Mouse (Mus musculus) testis, adult 2 months (tissue): Measurements from ENCODE around the gene Dtx2. TPM values are rescaled to one million over a fixed set of nuclear protein-coding genes. Genes with fewer than 3 reads are reported as not detected.
A peak's percentile ranks its signal among the peaks of the same experiment; 100 is the strongest.

Source experiments
- H3K27ac ChIP-seq: fragments of 200-500 bp; 2 replicates; pipeline ENCODE4 v1.5.1; 2012; ENCODE audit warnings: low read depth, low read length; ENCODE audit not compliant: control insufficient read depth, insufficient read depth
- H3K27me3 ChIP-seq: fragments of 200-500 bp; 2 replicates; pipeline ENCODE4 v1.6.1; 2012; ENCODE audit warnings: mild to moderate bottlenecking, low read length, moderate library complexity; ENCODE audit not compliant: control insufficient read depth, insufficient read depth
- H3K36me3 ChIP-seq: fragments of 200-500 bp; 2 replicates; pipeline ENCODE4 v1.6.1; 2012; ENCODE audit warnings: mild to moderate bottlenecking, low read length; ENCODE audit not compliant: control insufficient read depth, insufficient read depth
- H3K4me1 ChIP-seq: fragments of 200-500 bp; 2 replicates; pipeline ENCODE4 v1.6.1; 2012; ENCODE audit warnings: low read length; ENCODE audit not compliant: control insufficient read depth, insufficient read depth
- H3K4me3 ChIP-seq: fragments of 200-500 bp; 2 replicates; pipeline ENCODE4 v1.5.1; 2012; ENCODE audit warnings: low read depth, mild to moderate bottlenecking, low read length, moderate library complexity, mixed read lengths; ENCODE audit not compliant: control insufficient read depth
- CTCF ChIP-seq: fragments of 200-500 bp; IDR thresholded peaks from 2 replicates; pipeline ENCODE4 v1.5.1; 2012; ENCODE audit warnings: low read depth, mild to moderate bottlenecking, inconsistent platforms, low read length, moderate library complexity; ENCODE audit not compliant: control insufficient read depth, insufficient read depth, insufficient replicate concordance
- POLR2A ChIP-seq: fragments of 200-500 bp; IDR thresholded peaks from 2 replicates; pipeline ENCODE4 v1.6.1; 2012; ENCODE audit warnings: low read depth, mild to moderate bottlenecking, inconsistent platforms, low read length, moderate library complexity; ENCODE audit not compliant: control insufficient read depth
- polyA plus RNA-seq: library from polyadenylated mRNA; depleted of rRNA; stranded (reverse); fragments of >200 nt; gene quantifications from 2 replicates; pipeline ENCODE4 v1.2.3, GENCODE M21; 2012

Gene Dtx2
- polyA plus RNA-seq, 1 experiment: 29.1 TPM

DNA sequence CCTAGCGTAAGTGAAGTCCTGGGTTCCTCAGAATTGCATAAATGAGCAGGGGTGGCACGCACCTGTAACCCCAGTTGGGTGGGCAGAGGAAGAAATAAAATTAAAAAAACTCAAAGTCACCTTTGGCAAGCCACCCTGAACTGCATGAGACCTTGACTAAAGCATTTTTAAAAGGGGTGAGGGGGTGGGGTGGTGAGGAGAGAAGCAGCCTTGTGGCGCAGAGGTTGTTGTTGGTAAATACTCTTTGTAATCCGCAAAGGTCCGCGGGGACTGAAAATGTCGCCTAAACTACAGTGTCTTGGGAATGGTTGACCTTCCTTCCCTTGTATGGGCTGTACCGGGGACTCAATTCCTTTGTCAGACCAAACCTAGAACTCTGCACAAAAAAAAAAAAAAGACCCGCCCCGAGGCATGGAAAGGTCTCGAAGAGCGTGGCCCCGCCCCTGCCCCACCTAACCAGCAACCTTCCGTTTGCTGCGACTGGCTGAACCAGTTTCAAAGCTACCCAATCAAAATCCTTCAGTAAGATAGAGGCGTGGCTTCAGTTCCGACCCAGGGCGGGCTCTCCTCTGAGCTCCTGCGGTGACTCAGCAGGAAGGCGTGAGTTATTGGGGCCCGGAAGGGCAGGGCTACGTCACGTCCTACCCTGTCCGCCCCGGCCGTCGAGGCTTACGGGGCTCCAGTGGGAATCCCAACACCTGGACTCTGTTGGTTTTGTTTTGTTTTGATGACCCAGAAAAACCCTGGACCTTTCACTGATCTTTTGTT is 37.2 kb upstream of the Dtx2 start:
- TF ChIP-seq POLR2A (peak; percentile 83), CTCF (no peak)
- peaks cover 14% of the 10 kb centered on the region for H3K4me1 ChIP-seq
- no peaks in the 10 kb centered on the region for H3K36me3 ChIP-seq
- no peaks in the 10 kb centered on the region for H3K27me3 ChIP-seq
- peak overlapping the region; percentile 88 for H3K27ac ChIP-seq
- H3K4me3 ChIP-seq: peak overlapping the region; percentile 81

DNA sequence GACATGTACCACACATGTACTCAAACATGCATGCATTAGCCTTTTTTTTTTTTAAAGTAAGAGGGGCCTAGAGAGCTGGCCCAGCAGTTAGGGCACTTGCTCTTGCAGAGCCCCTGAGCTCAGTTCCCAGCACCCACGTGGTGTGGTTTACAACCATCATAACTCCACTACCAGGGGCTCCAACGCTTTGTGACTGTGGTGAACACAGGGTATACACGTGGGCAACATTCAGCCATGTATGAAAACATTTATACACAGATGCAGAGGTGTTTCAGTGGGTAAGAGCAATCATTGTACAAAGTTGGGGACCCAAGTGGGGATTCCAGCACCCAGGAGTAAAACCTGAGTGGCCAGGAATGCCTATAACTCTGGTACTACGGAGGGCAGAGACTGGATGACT is 36.2 kb upstream of the Dtx2 start:
- no peak for TF ChIP-seq CTCF
- TF ChIP-seq POLR2A: no peak
- Histone ChIP-seq H3K4me3 (no peak overlapping the region), H3K27ac (peak overlapping the region; percentile 88), H3K27me3 (no peaks in the 10 kb centered on the region; the same call in 1 of the 2 replicates), H3K4me1 (peaks cover 20% of the 10 kb centered on the region), H3K36me3 (no peaks in the 10 kb centered on the region)

DNA sequence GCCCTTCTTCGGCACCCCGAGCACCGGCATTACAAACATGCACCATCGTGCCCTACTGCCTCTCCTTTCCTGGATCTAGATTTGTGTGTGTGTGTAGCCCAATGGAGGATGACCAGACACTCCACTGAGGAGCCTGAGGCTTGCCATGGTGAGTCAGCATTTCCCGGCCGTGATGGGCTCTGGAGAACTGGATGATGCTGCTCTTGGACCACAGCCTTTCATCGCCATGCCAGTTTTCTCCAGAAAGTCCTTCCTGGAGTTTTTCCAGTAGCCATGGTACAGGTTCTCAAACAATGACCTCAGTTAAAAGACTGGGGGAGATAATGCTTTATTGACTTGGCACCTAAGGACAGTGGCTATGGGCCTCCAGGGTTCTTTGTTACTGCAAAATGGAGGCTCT is 34.7 kb upstream of the Dtx2 start:
- TF ChIP-seq POLR2A (no peak), CTCF (no peak)
- H3K36me3 ChIP-seq: no peaks in the 10 kb centered on the region
- H3K27ac ChIP-seq: no peak overlapping the region
- H3K4me1 ChIP-seq: peaks cover 20% of the 10 kb centered on the region
- H3K27me3 ChIP-seq: no peaks in the 10 kb centered on the region; the same call in 1 of the 2 replicates
- no peak overlapping the region for H3K4me3 ChIP-seq

GRCm38 (mm10) chr5:135960909-135961635 is 33.5 kb upstream of the Dtx2 start:
- no peak overlapping the region for H3K27ac ChIP-seq
- TF ChIP-seq CTCF: no peak
- TF ChIP-seq POLR2A: no peak
- H3K4me1 ChIP-seq: peaks cover 24% of the 10 kb centered on the region
- H3K36me3 ChIP-seq: no peaks in the 10 kb centered on the region
- H3K4me3 ChIP-seq: no peak overlapping the region
- H3K27me3 ChIP-seq: no peaks in the 10 kb centered on the region; the same call in 1 of the 2 replicates

- peak overlapping the region; percentile 79 for H3K27ac ChIP-seq
- peak overlapping the region; percentile 74 for H3K4me3 ChIP-seq
- no peaks in the 10 kb centered on the region for H3K36me3 ChIP-seq
- no peaks in the 10 kb centered on the region; the same call in 1 of the 2 replicates for H3K27me3 ChIP-seq
- peaks cover 19% of the 10 kb centered on the region for H3K4me1 ChIP-seq
- TF ChIP-seq CTCF (no peak), POLR2A (no peak; the same call in 1 of the 2 replicates)
Observed at GRCm38 (mm10) chr5:135962125-135962491, 32.5 kb upstream of the Dtx2 start.

DNA sequence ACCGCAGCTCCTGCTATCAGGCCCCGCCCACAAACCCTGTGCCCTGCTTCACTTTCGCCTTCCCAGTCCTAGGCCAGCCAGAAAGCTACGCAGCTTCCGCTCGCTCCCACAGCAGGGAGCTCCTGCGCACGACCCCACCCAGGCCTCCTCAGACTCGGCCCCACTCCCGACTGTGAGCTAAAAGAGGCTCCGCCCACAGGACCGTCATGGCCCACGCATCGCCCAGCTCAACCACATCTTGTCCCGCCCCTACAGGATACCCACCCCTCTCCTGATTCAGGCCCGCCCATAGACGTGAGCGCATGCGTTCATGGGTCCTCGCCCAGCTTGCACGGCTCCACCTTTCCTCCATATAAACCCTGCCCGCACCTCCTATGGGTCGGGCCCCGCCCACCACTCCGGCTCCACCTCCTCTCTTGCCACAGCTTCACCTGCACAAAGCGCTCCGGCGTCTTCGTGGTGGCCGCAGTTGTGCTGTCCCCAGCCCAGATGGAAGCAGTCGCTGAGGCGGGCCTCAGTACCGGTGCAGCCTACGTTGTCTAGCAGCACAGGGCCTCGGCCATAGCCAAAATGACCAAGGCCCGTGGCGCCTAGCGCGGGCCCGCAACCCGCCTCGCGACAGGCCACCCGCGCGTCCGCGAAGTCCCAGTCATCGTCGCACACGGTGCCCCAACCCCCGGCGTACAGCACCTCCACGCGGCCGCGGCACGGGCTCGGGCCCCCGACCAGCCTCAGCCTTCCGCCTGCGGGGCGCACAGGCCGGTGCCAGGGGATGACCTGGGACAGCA is 31.9 kb upstream of the Dtx2 start:
- Histone ChIP-seq H3K4me3 (peak overlapping the region; percentile 74), H3K4me1 (peaks cover 16% of the 10 kb centered on the region), H3K27ac (peak overlapping the region; percentile 63), H3K36me3 (no peaks in the 10 kb centered on the region), H3K27me3 (no peaks in the 10 kb centered on the region; the same call in 1 of the 2 replicates)
- TF ChIP-seq POLR2A (peak; percentile 80), CTCF (no peak)

GRCm38 (mm10) chr5:135963280-135963627 is 31.3 kb upstream of the Dtx2 start:
- Histone ChIP-seq H3K27ac (peak overlapping the region; percentile 63; the same call in 1 of the 2 replicates), H3K4me3 (peak overlapping the region; percentile 74)

More at GRCm38 (mm10) chr5:135963280-135963627, 31.3 kb upstream of the Dtx2 start:
- Histone ChIP-seq H3K4me1 (peaks cover 16% of the 10 kb centered on the region), H3K27me3 (no peaks in the 10 kb centered on the region; the same call in 1 of the 2 replicates), H3K36me3 (no peaks in the 10 kb centered on the region)
- TF ChIP-seq CTCF: no peak
- no peak for TF ChIP-seq POLR2A
